Mouse (Mus musculus): ENCODE results near the gene Smg1. TPM values are rescaled to one million over a fixed set of nuclear protein-coding genes. Genes with fewer than 3 reads are reported as not detected.

Smg1 gene
- polyA plus RNA-seq, 1 experiment from 2014 or later = 11.7 TPM

- H3K4me3 ChIP-seq (ENCODE audit: low read length) = no peak overlapping the region
- no peaks in the 10 kb centered on the region for H3K4me1 ChIP-seq (ENCODE audit: insufficient read depth, low read length)
- no peaks in the 10 kb centered on the region for H3K27me3 ChIP-seq (ENCODE audit: insufficient read depth, low read length)
- WGBS = 85% methylated on average over 1 of the region's 1 CpGs
- no peak overlapping the region for H3K27ac ChIP-seq (ENCODE audit: low read length)
- no peak overlapping the region for H3K4me2 ChIP-seq (replicated peaks; ENCODE audit: low read depth, low read length)
- no peak overlapping the region for H3K9ac ChIP-seq (replicated peaks; ENCODE audit: low read length)
- no peak for ATAC-seq (ENCODE audit: low FRiP score, low TSS enrichment)
- no peaks in the 10 kb centered on the region for H3K9me3 ChIP-seq (ENCODE audit: low read length)
- no peaks in the 10 kb centered on the region for H3K36me3 ChIP-seq (ENCODE audit: insufficient read depth, low read length)
Measured at GRCm38 (mm10) chr7:118234236-118234635, 9.2 kb downstream of the Smg1 start.

- no peaks in the 10 kb centered on the region for H3K36me3 ChIP-seq (ENCODE audit: insufficient read depth, low read length)
- H3K4me1 ChIP-seq (ENCODE audit: insufficient read depth, low read length) = no peaks in the 10 kb centered on the region
- H3K4me2 ChIP-seq (replicated peaks; ENCODE audit: low read depth, low read length) = no peak overlapping the region
- no peak overlapping the region for H3K4me3 ChIP-seq (ENCODE audit: low read length)
- H3K9ac ChIP-seq (replicated peaks; ENCODE audit: low read length) = no peak overlapping the region
- no peak overlapping the region for H3K27ac ChIP-seq (ENCODE audit: low read length)
- no peaks in the 10 kb centered on the region for H3K9me3 ChIP-seq (ENCODE audit: low read length)
- no peaks in the 10 kb centered on the region for H3K27me3 ChIP-seq (ENCODE audit: insufficient read depth, low read length)
- no peak for ATAC-seq (ENCODE audit: low FRiP score, low TSS enrichment)
Measured at GRCm38 (mm10) chr7:118232613-118233012, 10.9 kb downstream of the Smg1 start.

- no peak for ATAC-seq (ENCODE audit: low FRiP score, low TSS enrichment)
- no peak overlapping the region for H3K4me2 ChIP-seq (replicated peaks; ENCODE audit: low read depth, low read length)
- whole genome bisulfite sequencing = 96% methylated on average over 2 of the region's 2 CpGs
- H3K27me3 ChIP-seq (ENCODE audit: insufficient read depth, low read length) = no peaks in the 10 kb centered on the region
- no peak overlapping the region for H3K27ac ChIP-seq (ENCODE audit: low read length)
- peaks cover 6% of the 10 kb centered on the region for H3K4me1 ChIP-seq (ENCODE audit: insufficient read depth, low read length)
- H3K36me3 ChIP-seq (ENCODE audit: insufficient read depth, low read length) = no peaks in the 10 kb centered on the region
- 0 out of 2 replicates have a peak, but pooled peaks cover 6% of the 10 kb centered on the region for H3K9me3 ChIP-seq (ENCODE audit: low read length)
- H3K4me3 ChIP-seq (ENCODE audit: low read length) = no peak overlapping the region
- no peak overlapping the region for H3K9ac ChIP-seq (replicated peaks; ENCODE audit: low read length)
Measured at GRCm38 (mm10) chr7:118219777-118220176, 23.7 kb downstream of the Smg1 start.

- Histone ChIP-seq H3K36me3 (ENCODE audit: insufficient read depth, low read length) (peaks cover 38% of the 10 kb centered on the region), H3K4me3 (ENCODE audit: low read length) (no peak overlapping the region), H3K27me3 (ENCODE audit: insufficient read depth, low read length) (no peaks in the 10 kb centered on the region), H3K9ac (replicated peaks; ENCODE audit: low read length) (no peak overlapping the region), H3K27ac (ENCODE audit: low read length) (no peak overlapping the region), H3K9me3 (ENCODE audit: low read length) (no peaks in the 10 kb centered on the region), H3K4me1 (ENCODE audit: insufficient read depth, low read length) (no peaks in the 10 kb centered on the region), H3K4me2 (replicated peaks; ENCODE audit: low read depth, low read length) (no peak overlapping the region)
- WGBS = 94% methylated on average over 2 of the region's 2 CpGs
- no peak for ATAC-seq (ENCODE audit: low FRiP score, low TSS enrichment)
Measured at GRCm38 (mm10) chr7:118206396-118206795, 37.1 kb downstream of the Smg1 start.

GRCm38 (mm10) chr7:118195756-118196155 lies 47.7 kb downstream of the Smg1 start:
- Histone ChIP-seq H3K27ac (ENCODE audit: low read length) (no peak overlapping the region), H3K4me3 (ENCODE audit: low read length) (no peak overlapping the region), H3K36me3 (ENCODE audit: insufficient read depth, low read length) (peaks cover 42% of the 10 kb centered on the region), H3K4me2 (replicated peaks; ENCODE audit: low read depth, low read length) (no peak overlapping the region), H3K9me3 (ENCODE audit: low read length) (no peaks in the 10 kb centered on the region), H3K9ac (replicated peaks; ENCODE audit: low read length) (no peak overlapping the region), H3K27me3 (ENCODE audit: insufficient read depth, low read length) (no peaks in the 10 kb centered on the region), H3K4me1 (ENCODE audit: insufficient read depth, low read length) (no peaks in the 10 kb centered on the region)
- no peak for ATAC-seq (ENCODE audit: low FRiP score, low TSS enrichment)
- WGBS = 86% methylated on average over 4 of the region's 4 CpGs

- ATAC-seq (ENCODE audit: low FRiP score, low TSS enrichment) = no peak
- Histone ChIP-seq H3K9me3 (ENCODE audit: low read length) (no peaks in the 10 kb centered on the region), H3K36me3 (ENCODE audit: insufficient read depth, low read length) (peaks cover 46% of the 10 kb centered on the region), H3K4me1 (ENCODE audit: insufficient read depth, low read length) (no peaks in the 10 kb centered on the region), H3K27ac (ENCODE audit: low read length) (no peak overlapping the region), H3K9ac (replicated peaks; ENCODE audit: low read length) (no peak overlapping the region), H3K4me3 (ENCODE audit: low read length) (no peak overlapping the region), H3K27me3 (ENCODE audit: insufficient read depth, low read length) (no peaks in the 10 kb centered on the region), H3K4me2 (replicated peaks; ENCODE audit: low read depth, low read length) (no peak overlapping the region)
- 93% methylated on average over 4 of the region's 4 CpGs for WGBS
Measured at GRCm38 (mm10) chr7:118185878-118186277, 57.6 kb downstream of the Smg1 start.

GRCm38 (mm10) chr7:118184604-118185003 lies 58.9 kb downstream of the Smg1 start:
- no peak overlapping the region for H3K4me2 ChIP-seq (replicated peaks; ENCODE audit: low read depth, low read length)
- H3K4me3 ChIP-seq (ENCODE audit: low read length) = no peak overlapping the region
- no peak for ATAC-seq (ENCODE audit: low FRiP score, low TSS enrichment)
- no peak overlapping the region for H3K27ac ChIP-seq (ENCODE audit: low read length)
- no peaks in the 10 kb centered on the region for H3K9me3 ChIP-seq (ENCODE audit: low read length)
- no peaks in the 10 kb centered on the region for H3K4me1 ChIP-seq (ENCODE audit: insufficient read depth, low read length)
- 100% methylated on average over 1 of the region's 1 CpGs for WGBS
- H3K27me3 ChIP-seq (ENCODE audit: insufficient read depth, low read length) = no peaks in the 10 kb centered on the region
- no peak overlapping the region for H3K9ac ChIP-seq (replicated peaks; ENCODE audit: low read length)
- peaks cover 55% of the 10 kb centered on the region for H3K36me3 ChIP-seq (ENCODE audit: insufficient read depth, low read length)

- WGBS = 86% methylated on average over 3 of the region's 3 CpGs
- no peak for ATAC-seq (ENCODE audit: low FRiP score, low TSS enrichment)
Measured at GRCm38 (mm10) chr7:118181123-118181522, 62.3 kb downstream of the Smg1 start.

GRCm38 (mm10) chr7:118179782-118180181 lies 63.7 kb downstream of the Smg1 start:
- WGBS = 91% methylated on average over 3 of the region's 3 CpGs
- H3K36me3 ChIP-seq (ENCODE audit: insufficient read depth, low read length) = peaks cover 57% of the 10 kb centered on the region
- no peak overlapping the region for H3K4me3 ChIP-seq (ENCODE audit: low read length)
- H3K9me3 ChIP-seq (ENCODE audit: low read length) = no peaks in the 10 kb centered on the region
- ATAC-seq (ENCODE audit: low FRiP score, low TSS enrichment) = no peak
- no peak overlapping the region for H3K4me2 ChIP-seq (replicated peaks; ENCODE audit: low read depth, low read length)
- H3K4me1 ChIP-seq (ENCODE audit: insufficient read depth, low read length) = no peaks in the 10 kb centered on the region
- no peaks in the 10 kb centered on the region for H3K27me3 ChIP-seq (ENCODE audit: insufficient read depth, low read length)
- H3K27ac ChIP-seq (ENCODE audit: low read length) = no peak overlapping the region
- no peak overlapping the region for H3K9ac ChIP-seq (replicated peaks; ENCODE audit: low read length)

More at GRCm38 (mm10) chr7:118181123-118181522, 62.3 kb downstream of the Smg1 start:
- no peaks in the 10 kb centered on the region for H3K4me1 ChIP-seq (ENCODE audit: insufficient read depth, low read length)
- H3K9ac ChIP-seq (replicated peaks; ENCODE audit: low read length) = no peak overlapping the region
- H3K9me3 ChIP-seq (ENCODE audit: low read length) = no peaks in the 10 kb centered on the region
- no peak overlapping the region for H3K4me2 ChIP-seq (replicated peaks; ENCODE audit: low read depth, low read length)
- H3K4me3 ChIP-seq (ENCODE audit: low read length) = no peak overlapping the region
- H3K27me3 ChIP-seq (ENCODE audit: insufficient read depth, low read length) = no peaks in the 10 kb centered on the region
- peaks cover 63% of the 10 kb centered on the region for H3K36me3 ChIP-seq (ENCODE audit: insufficient read depth, low read length)
- no peak overlapping the region for H3K27ac ChIP-seq (ENCODE audit: low read length)

- Histone ChIP-seq H3K36me3 (ENCODE audit: insufficient read depth, low read length) (peaks cover 48% of the 10 kb centered on the region), H3K27ac (ENCODE audit: low read length) (no peak overlapping the region), H3K9ac (replicated peaks; ENCODE audit: low read length) (no peak overlapping the region), H3K4me2 (replicated peaks; ENCODE audit: low read depth, low read length) (no peak overlapping the region), H3K9me3 (ENCODE audit: low read length) (no peaks in the 10 kb centered on the region), H3K27me3 (ENCODE audit: insufficient read depth, low read length) (no peaks in the 10 kb centered on the region), H3K4me3 (ENCODE audit: low read length) (no peak overlapping the region), H3K4me1 (ENCODE audit: insufficient read depth, low read length) (no peaks in the 10 kb centered on the region)
- WGBS = 74% methylated on average over 1 of the region's 1 CpGs
- ATAC-seq (ENCODE audit: low FRiP score, low TSS enrichment) = no peak
Measured at GRCm38 (mm10) chr7:118175821-118176355, 67.6 kb downstream of the Smg1 start.

All from kidney, embryonic 16.5 days (tissue).